Mouse (Mus musculus) limb, embryonic 13.5 days (tissue): ENCODE data around the gene Btd. TPM values are rescaled to one million over a fixed set of nuclear protein-coding genes. Genes with fewer than 3 reads are reported as not detected.
A peak's percentile ranks its signal among the peaks of the same experiment; 100 is the strongest.

Source experiments
- ATAC-seq: fragments of 200-750 bp; cut with Nextera tagmentation; 2 replicates; pipeline ENCODE4 v1.8.0; 2017; ENCODE audit warnings: low read depth, moderate number of reproducible peaks, moderate TSS enrichment; ENCODE audit not compliant: low FRiP score
- H3K27ac ChIP-seq: fragments of 300-500 bp; sonication (generic); 2 replicates; pipeline ENCODE4 v1.5.1; 2015; ENCODE audit warnings: inconsistent platforms, mild to moderate bottlenecking, moderate library complexity
- H3K27me3 ChIP-seq: fragments of 300-500 bp; sonication (generic); 2 replicates; pipeline ENCODE4 v1.6.1; 2015; ENCODE audit warnings: mild to moderate bottlenecking, inconsistent platforms
- H3K36me3 ChIP-seq: fragments of 300-500 bp; sonication (generic); 2 replicates; pipeline ENCODE4 v1.6.1; 2015; ENCODE audit warnings: inconsistent platforms, mild to moderate bottlenecking, moderate library complexity
- H3K4me1 ChIP-seq: fragments of 300-500 bp; sonication (generic); 2 replicates; pipeline ENCODE4 v1.6.1; 2015; ENCODE audit warnings: inconsistent platforms
- H3K4me2 ChIP-seq: fragments of 300-500 bp; sonication (generic); replicated peaks from 2 replicates; pipeline ENCODE4 v1.6.1; 2015; ENCODE audit warnings: inconsistent platforms, mild to moderate bottlenecking, moderate library complexity
- H3K4me3 ChIP-seq: fragments of 300-500 bp; sonication (generic); 2 replicates; pipeline ENCODE4 v1.5.1; 2015; ENCODE audit warnings: moderate library complexity, mild to moderate bottlenecking, inconsistent platforms
- H3K9ac ChIP-seq: fragments of 300-500 bp; sonication (generic); 2 replicates; pipeline ENCODE4 v1.6.1; 2015; ENCODE audit warnings: mild to moderate bottlenecking, inconsistent platforms
- H3K9me3 ChIP-seq: fragments of 300-500 bp; sonication (generic); 2 replicates; pipeline ENCODE4 v1.6.1; 2016; ENCODE audit warnings: inconsistent platforms
- WGBS: fragments of 180-500 bp; shearing (Covaris S2); methylation state at CpG from one replicate; pipeline ENCODE4 v1.1.7; 2015; 5-methylcytosine and 5-hydroxymethylcytosine counted together
- polyA plus RNA-seq: library from polyadenylated mRNA; unstranded; fragments of >200 nt; fragmentation: Nextera tagmentation; extraction: Ambion mirVana; gene quantifications from 2 replicates; pipeline ENCODE4 v1.2.1, GENCODE M21; 2015

Gene Btd
- polyA plus RNA-seq, 1 experiment from 2014 or later: 33.1 TPM

DNA sequence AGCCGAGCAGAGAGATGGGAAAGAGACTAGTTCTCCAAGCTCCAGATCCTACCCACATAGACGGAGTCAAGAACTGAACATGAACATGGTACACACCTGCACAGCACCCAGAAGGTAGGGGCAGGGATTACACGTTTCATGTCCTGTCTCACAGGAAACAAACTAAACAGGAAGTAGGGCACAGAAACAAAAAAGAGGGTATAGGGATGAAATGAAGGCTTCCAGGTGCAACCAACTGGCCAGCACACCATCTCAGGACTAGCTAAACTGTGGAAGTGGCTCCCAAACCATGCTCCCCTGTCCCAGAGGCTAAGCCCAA is 56.1 kb downstream of the Btd start:
- ATAC-seq: no peak
- WGBS: 88% methylated on average over 3 of the region's 3 CpGs
- Histone ChIP-seq H3K36me3 (peaks cover 34% of the 10 kb centered on the region), H3K27ac (no peak overlapping the region), H3K4me3 (no peak overlapping the region), H3K9me3 (no peaks in the 10 kb centered on the region), H3K4me1 (peaks cover 6% of the 10 kb centered on the region; the same call in 1 of the 2 replicates), H3K27me3 (no peaks in the 10 kb centered on the region), H3K9ac (no peak overlapping the region), H3K4me2 (no peak overlapping the region)

DNA sequence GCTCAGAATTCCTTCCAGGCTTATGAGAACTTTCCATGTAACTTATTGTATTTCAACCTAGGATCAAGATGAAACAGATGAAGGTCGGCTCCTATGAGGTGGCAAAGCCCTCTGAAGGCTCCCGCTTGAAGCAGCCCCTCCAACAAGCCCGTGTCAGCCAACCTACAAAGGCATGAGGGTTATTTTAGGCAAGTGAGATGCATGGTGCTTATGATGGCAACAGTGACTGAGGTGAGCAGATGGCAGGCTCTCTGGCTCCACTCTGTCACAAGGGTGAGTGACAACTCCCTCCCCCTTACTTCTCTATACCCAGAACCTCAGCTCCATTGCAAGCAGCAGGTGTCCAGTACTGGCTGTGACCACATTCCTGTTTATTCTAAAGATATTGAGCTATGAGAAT is 56.5 kb downstream of the Btd start:
- 0 out of 2 replicates have a peak, but pooled peaks have one; percentile 32 for ATAC-seq
- 89% methylated on average over 3 of the region's 3 CpGs for WGBS
- H3K27ac ChIP-seq: no peak overlapping the region

DNA sequence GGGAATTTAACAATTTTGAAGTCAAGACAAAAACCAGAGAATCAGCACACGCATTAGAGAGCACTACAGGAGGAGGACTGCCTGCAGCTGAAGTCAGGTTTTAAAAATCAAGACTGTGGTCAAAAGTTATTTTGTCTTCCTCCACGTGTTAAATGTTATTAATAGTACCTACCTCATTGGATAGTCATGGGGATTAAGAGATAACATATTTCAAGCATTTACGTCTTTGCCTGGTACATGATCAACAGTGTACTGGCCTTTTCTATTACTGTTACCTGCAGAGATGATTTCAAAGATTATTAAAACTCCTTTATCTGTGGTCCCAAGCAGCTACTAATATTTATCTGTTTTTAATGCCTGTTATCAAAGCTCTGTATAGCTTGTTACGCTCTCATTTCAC is 56.9 kb downstream of the Btd start:
- WGBS: 89% methylated on average over 4 of the region's 4 CpGs
- ATAC-seq: no peak
- peaks cover 42% of the 10 kb centered on the region for H3K36me3 ChIP-seq

More for the DNA sequence above, 56.5 kb downstream of the Btd start:
- Histone ChIP-seq H3K4me3 (no peak overlapping the region), H3K4me2 (no peak overlapping the region), H3K4me1 (peaks cover 6% of the 10 kb centered on the region; the same call in 1 of the 2 replicates), H3K27me3 (no peaks in the 10 kb centered on the region), H3K9me3 (no peaks in the 10 kb centered on the region), H3K36me3 (peaks cover 38% of the 10 kb centered on the region), H3K9ac (no peak overlapping the region)

DNA sequence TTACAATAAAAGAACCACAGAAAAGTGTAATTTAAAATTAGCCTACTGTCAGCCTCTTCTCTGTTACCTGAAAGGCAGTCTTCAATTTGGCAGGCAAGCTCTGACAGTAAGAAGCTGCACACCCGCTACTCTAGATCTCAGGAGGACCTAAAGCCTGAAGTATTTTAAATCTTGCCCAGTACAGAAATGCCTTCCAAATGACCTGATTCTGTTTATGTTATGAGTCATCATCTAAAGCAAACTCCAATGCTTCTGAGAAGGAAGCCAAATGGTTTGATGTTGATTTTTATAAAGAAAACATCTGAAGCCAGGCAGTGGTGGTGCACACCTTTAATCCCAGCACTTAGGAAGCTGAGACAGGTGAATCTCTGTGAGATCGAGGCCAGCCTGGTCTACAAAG is 59.5 kb downstream of the Btd start:
- Histone ChIP-seq H3K4me2 (no peak overlapping the region), H3K9ac (no peak overlapping the region), H3K27me3 (no peaks in the 10 kb centered on the region), H3K27ac (no peak overlapping the region), H3K9me3 (no peaks in the 10 kb centered on the region), H3K4me3 (no peak overlapping the region), H3K4me1 (no peaks in the 10 kb centered on the region; the same call in 1 of the 2 replicates), H3K36me3 (peaks cover 66% of the 10 kb centered on the region)
- no peak for ATAC-seq
- 95% methylated on average over 2 of the region's 2 CpGs for WGBS

More for the DNA sequence above, 56.9 kb downstream of the Btd start:
- Histone ChIP-seq H3K27me3 (no peaks in the 10 kb centered on the region), H3K9ac (no peak overlapping the region), H3K4me2 (no peak overlapping the region), H3K4me1 (peaks cover 6% of the 10 kb centered on the region; the same call in 1 of the 2 replicates), H3K4me3 (no peak overlapping the region), H3K27ac (no peak overlapping the region), H3K9me3 (no peaks in the 10 kb centered on the region)

DNA sequence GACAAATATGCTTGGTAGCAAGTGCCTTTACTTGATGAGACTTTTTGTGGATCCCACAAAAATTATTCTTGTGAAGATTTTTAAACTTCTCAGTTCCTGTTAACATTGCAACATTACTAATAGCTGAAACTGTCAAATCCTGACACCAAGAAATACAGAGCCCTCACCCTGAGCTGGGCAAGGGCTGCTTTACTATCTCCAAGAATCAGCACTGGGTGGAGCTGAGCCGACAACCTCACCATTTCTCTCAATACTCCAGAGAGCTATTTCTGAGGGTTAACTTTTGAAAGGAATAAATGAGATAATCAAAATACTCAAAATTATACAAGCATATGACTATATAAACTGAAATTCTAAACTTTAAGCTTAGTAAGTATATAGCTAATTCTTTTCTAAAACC is 68.5 kb downstream of the Btd start:
- Histone ChIP-seq H3K27ac (no peak overlapping the region), H3K9me3 (no peaks in the 10 kb centered on the region), H3K36me3 (peaks cover 36% of the 10 kb centered on the region), H3K4me1 (no peaks in the 10 kb centered on the region), H3K4me3 (no peak overlapping the region), H3K9ac (no peak overlapping the region), H3K4me2 (no peak overlapping the region), H3K27me3 (no peaks in the 10 kb centered on the region)
- no peak for ATAC-seq
- WGBS: 89% methylated on average over 1 of the region's 1 CpGs

DNA sequence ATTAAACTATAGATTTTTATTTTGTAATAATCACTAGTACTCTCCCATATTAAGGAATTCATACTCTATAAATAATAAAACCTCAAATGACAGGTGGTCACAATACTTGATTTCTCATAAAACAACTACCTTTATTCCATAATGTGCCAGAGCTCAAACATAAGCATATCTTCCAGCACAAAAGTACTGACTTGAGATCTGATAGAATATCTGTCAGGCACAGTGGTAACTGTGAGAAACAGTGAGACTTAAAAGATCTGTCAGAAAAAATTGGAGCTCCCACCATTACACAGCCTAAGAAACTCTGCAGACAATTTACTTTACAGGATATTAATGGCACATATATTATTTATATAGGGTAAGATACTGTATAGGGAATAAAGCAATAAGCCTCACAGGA is 74.8 kb downstream of the Btd start:
- H3K4me2 ChIP-seq: no peak overlapping the region
- no peaks in the 10 kb centered on the region for H3K9me3 ChIP-seq
- no peaks in the 10 kb centered on the region for H3K4me1 ChIP-seq
- H3K9ac ChIP-seq: no peak overlapping the region
- H3K27me3 ChIP-seq: no peaks in the 10 kb centered on the region
- no peak overlapping the region for H3K4me3 ChIP-seq
- H3K36me3 ChIP-seq: peaks cover 56% of the 10 kb centered on the region
- no peak for ATAC-seq
- no peak overlapping the region for H3K27ac ChIP-seq

DNA sequence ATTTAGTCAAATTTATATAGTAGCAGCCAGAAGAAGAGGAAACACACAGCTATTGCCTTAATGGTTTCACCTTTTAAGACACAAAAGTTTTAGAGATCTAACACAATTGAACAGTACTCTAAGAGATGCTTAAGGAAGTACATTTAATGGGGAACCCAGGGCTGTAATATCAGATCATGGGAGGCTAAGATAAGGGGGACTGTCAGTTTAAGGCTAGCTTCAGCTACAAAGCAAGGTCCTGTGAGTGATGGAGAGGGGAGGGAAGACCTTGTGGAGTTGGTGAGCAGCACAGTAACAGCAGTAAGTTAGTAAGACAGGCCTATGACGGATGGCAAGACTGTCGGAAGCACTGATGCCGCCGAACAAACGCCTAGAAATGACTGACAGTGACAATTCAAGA is 76.5 kb downstream of the Btd start:
- Histone ChIP-seq H3K4me1 (no peaks in the 10 kb centered on the region), H3K9me3 (no peaks in the 10 kb centered on the region), H3K36me3 (peaks cover 56% of the 10 kb centered on the region), H3K4me2 (no peak overlapping the region), H3K27me3 (no peaks in the 10 kb centered on the region), H3K4me3 (no peak overlapping the region), H3K9ac (no peak overlapping the region), H3K27ac (no peak overlapping the region)
- no peak for ATAC-seq
- whole genome bisulfite sequencing: 95% methylated on average over 5 of the region's 5 CpGs

Other genes with a start within 250 kb of the Btd start
- 53.2 and 57.8 TPM in 2 replicates for gene Sh3bp5, start 204.9 kb upstream of the Btd start, polyA plus RNA-seq
- gene Eaf1, start 146.6 kb upstream of the Btd start, polyA plus RNA-seq: 21.6 and 24.0 TPM in 2 replicates
- gene Mettl6, start 146.0 kb upstream of the Btd start, polyA plus RNA-seq: 81.7 and 83.7 TPM in 2 replicates
- 3.3 and 3.8 TPM in 2 replicates for gene Colq, start 49.7 kb upstream of the Btd start, polyA plus RNA-seq
- gene Gm49387, start 150 bp upstream of the Btd start, polyA plus RNA-seq: 0.47 and 1.6 TPM in 2 replicates
- gene Hacl1, start 258 bp downstream of the Btd start, polyA plus RNA-seq: 15.3 and 15.7 TPM in 2 replicates
- gene Ankrd28, start 189.6 kb downstream of the Btd start, polyA plus RNA-seq: 8.0 and 9.6 TPM in 2 replicates